Mouse (Mus musculus) embryonic facial prominence, embryonic 12.5 days (tissue): ENCODE measurements around the gene Bbs9. TPM values are rescaled to one million over a fixed set of nuclear protein-coding genes. Genes with fewer than 3 reads are reported as not detected.

ENCODE experiments used
- ATAC-seq: fragments of 200-750 bp; cut with Nextera tagmentation; 2 replicates; pipeline ENCODE4 v1.8.0; 2017; ENCODE audit not compliant: insufficient number of reproducible peaks, insufficient read depth, low FRiP score, low TSS enrichment
- H3K27ac ChIP-seq: fragments of 300-500 bp; sonication (generic); 2 replicates; pipeline ENCODE4 v1.5.1; 2016; ENCODE audit warnings: mild to moderate bottlenecking
- H3K27me3 ChIP-seq: fragments of 300-500 bp; sonication (generic); 2 replicates; pipeline ENCODE4 v1.6.1; 2016; ENCODE audit warnings: mild to moderate bottlenecking, moderate library complexity
- H3K36me3 ChIP-seq: fragments of 300-500 bp; sonication (generic); 2 replicates; pipeline ENCODE4 v1.6.1; 2016; ENCODE audit warnings: mild to moderate bottlenecking
- H3K4me1 ChIP-seq: fragments of 300-500 bp; sonication (generic); 2 replicates; pipeline ENCODE4 v1.6.1; 2016
- H3K4me2 ChIP-seq: fragments of 300-500 bp; sonication (generic); replicated peaks from 2 replicates; pipeline ENCODE4 v1.6.1; 2016; ENCODE audit warnings: mild to moderate bottlenecking, moderate library complexity
- H3K4me3 ChIP-seq: fragments of 300-500 bp; sonication (generic); 2 replicates; pipeline ENCODE4 v1.5.1; 2016; ENCODE audit warnings: mild to moderate bottlenecking
- H3K9ac ChIP-seq: fragments of 300-500 bp; sonication (generic); 2 replicates; pipeline ENCODE4 v1.6.1; 2016; ENCODE audit warnings: mild to moderate bottlenecking, moderate library complexity
- H3K9me3 ChIP-seq: fragments of 300-500 bp; sonication (generic); 2 replicates; pipeline ENCODE4 v1.6.1; 2016; ENCODE audit warnings: mild to moderate bottlenecking, moderate library complexity
- WGBS: fragments of 180-500 bp; shearing (Covaris S2); methylation state at CpG from one replicate; pipeline ENCODE4 v1.1.7; 2016; 5-methylcytosine and 5-hydroxymethylcytosine counted together
- polyA plus RNA-seq: library from polyadenylated mRNA; unstranded; fragments of >200 nt; fragmentation: Nextera tagmentation; extraction: Ambion mirVana; gene quantifications from 2 replicates; pipeline ENCODE4 v1.2.1, GENCODE M21; 2016

The Bbs9 gene
- polyA plus RNA-seq, 1 experiment from 2014 or later, result 17.3 TPM

DNA sequence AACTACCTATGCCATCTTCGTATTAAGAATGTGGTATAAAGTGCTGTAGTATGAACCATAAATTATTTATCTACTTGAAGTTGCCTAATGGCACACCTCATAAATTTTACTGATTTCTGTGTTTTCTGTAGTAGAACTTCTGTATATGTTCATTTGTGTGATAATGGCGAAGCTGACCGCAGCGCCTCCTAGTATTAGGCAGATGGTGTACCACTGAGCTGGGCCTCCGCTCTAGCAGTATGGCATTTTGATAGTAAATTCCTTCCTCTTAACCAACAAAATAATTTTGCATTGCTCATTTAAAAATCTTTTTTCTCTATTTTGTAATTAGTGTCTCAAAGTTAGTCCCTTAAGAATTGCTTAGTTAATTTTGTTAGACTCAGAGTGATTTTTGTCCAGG, 117.5 kb downstream of the Bbs9 start:
- no peak for ATAC-seq
- Histone ChIP-seq H3K9me3 (no peaks in the 10 kb centered on the region), H3K27me3 (no peaks in the 10 kb centered on the region), H3K9ac (no peak overlapping the region), H3K4me3 (no peak overlapping the region), H3K27ac (no peak overlapping the region), H3K4me2 (no peak overlapping the region), H3K4me1 (no peaks in the 10 kb centered on the region), H3K36me3 (no peaks in the 10 kb centered on the region)
- WGBS, result 97% methylated on average over 5 of the region's 5 CpGs

DNA sequence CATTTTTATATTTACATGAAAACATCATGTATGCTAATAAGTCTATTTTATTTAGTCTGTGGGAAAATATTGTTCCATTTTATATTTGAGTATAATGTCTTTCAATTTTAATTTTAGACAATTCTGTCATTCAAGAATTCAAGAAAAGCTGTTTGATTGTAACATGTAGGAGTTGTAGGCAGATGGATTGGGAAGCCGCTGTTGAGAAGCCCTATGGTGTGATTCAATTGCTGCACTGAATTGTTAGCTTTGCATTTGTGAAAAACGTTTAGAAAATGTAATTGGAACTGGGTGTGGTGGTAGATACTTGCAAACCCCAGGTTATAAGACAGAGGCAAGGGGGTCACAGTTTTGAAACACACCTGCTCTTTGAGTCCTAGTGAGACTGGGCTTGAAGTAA, 121.1 kb downstream of the Bbs9 start:
- whole genome bisulfite sequencing, result 60% methylated on average over 2 of the region's 2 CpGs

DNA sequence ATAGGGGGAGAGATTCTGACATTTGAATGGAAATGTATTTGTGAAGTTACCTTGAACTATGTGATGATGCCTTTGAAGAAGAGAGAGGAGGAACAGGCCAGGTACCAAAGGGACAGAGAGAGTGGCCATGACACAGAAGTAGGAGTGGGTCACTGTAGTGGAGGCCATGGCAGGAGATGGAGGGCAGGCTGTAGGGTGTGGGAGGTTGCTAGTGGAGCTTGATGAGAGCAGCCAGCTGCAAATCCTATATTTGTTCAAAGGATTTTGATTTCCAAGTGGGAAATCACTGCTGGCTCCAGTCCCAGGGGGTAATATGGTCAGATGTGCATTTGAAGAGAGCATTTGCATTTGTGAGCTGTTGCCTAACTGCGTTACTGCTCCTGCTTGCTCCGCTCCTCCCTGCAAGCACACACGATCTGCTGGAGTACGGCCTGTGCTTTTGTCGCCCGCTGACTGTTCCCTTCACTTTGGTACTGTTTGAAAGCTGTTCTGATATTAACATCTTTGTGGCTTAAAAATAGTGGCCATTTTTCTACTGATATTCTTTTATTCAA, 137.8 kb downstream of the Bbs9 start:
- Histone ChIP-seq H3K36me3 (no peaks in the 10 kb centered on the region), H3K27ac (no peak overlapping the region), H3K4me2 (no peak overlapping the region), H3K27me3 (no peaks in the 10 kb centered on the region), H3K4me1 (no peaks in the 10 kb centered on the region), H3K9ac (no peak overlapping the region), H3K9me3 (0 out of 2 replicates have a peak, but pooled peaks cover 3% of the 10 kb centered on the region), H3K4me3 (no peak overlapping the region)
- 78% methylated on average over 6 of the region's 6 CpGs for WGBS
- ATAC-seq, result no peak

More for the DNA sequence above, 121.1 kb downstream of the Bbs9 start:
- ATAC-seq, result no peak
- Histone ChIP-seq H3K27ac (no peak overlapping the region), H3K4me1 (no peaks in the 10 kb centered on the region), H3K9ac (no peak overlapping the region), H3K4me2 (no peak overlapping the region), H3K27me3 (no peaks in the 10 kb centered on the region), H3K4me3 (no peak overlapping the region), H3K36me3 (no peaks in the 10 kb centered on the region), H3K9me3 (no peaks in the 10 kb centered on the region)

DNA sequence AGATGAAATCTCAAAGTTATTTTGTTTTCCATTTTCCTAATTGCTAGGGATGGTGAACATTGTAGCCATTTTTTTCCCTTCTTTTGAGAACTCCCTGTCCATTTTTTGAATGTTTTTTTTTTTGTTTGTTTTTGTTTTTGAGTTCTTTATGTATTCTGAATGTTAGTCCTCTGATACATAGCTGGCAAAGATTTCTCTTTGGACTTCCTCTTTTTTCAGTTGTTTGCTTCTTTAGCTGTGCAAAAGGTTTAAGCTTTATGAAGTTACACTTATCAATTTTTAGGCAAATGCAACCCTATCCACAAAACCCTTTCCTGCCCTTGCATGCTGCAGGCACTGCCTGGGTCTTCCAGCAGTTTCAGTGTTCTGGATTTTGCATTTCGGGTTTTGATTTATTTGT, 143.7 kb downstream of the Bbs9 start:
- H3K4me2 ChIP-seq, result no peak overlapping the region
- no peak overlapping the region for H3K9ac ChIP-seq
- ATAC-seq, result no peak
- H3K27ac ChIP-seq, result no peak overlapping the region
- WGBS, result 81% methylated on average over 1 of the region's 1 CpGs
- H3K36me3 ChIP-seq, result no peaks in the 10 kb centered on the region
- H3K9me3 ChIP-seq, result 0 out of 2 replicates have a peak, but pooled peaks cover 3% of the 10 kb centered on the region
- no peak overlapping the region for H3K4me3 ChIP-seq
- H3K27me3 ChIP-seq, result no peaks in the 10 kb centered on the region
- H3K4me1 ChIP-seq, result peaks cover 5% of the 10 kb centered on the region; the same call in 1 of the 2 replicates

DNA sequence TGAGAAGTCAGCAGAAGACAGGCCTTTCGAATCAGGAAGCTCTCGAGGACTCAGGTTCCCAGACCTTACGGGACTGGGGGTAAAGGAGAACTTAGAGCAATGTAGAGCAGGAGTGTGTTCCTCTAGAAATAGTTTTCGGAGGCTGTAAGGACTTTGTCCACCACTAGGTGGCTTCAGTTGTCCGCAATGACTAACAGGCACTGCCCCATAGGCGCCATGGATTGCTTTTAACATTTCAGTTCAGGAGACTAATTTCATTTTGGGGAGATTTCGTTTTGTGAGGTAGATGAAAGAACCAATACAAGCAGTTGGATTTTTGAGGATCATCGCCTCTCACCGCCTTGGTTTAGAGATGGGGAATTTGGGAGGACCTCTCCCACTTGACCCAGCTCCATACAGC, 149.5 kb downstream of the Bbs9 start:
- Histone ChIP-seq H3K4me3 (no peak overlapping the region), H3K4me2 (no peak overlapping the region), H3K36me3 (no peaks in the 10 kb centered on the region), H3K27ac (no peak overlapping the region), H3K4me1 (peaks cover 5% of the 10 kb centered on the region; the same call in 1 of the 2 replicates), H3K9me3 (no peaks in the 10 kb centered on the region), H3K9ac (no peak overlapping the region), H3K27me3 (no peaks in the 10 kb centered on the region)
- WGBS, result 46% methylated on average over 9 of the region's 9 CpGs
- ATAC-seq, result no peak

DNA sequence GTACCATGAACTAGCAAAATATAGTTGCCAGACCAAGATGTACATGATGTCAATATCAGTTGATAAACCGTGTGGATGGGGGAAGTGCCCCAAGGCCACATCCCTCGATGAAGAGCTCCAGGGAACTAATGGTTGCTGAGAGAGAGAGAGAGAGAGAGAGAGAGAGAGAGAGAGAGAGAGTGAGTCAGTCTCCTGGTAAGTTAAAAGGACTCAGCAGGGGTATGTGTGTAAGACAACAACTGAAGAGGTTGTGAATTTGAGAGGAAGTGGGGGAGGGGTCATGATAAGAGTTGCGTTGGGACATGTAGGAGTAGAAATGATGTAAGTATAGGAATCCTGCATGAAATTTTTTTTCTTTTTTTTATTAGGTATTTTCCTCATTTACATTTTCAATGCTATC, 150.5 kb downstream of the Bbs9 start:
- Histone ChIP-seq H3K9me3 (no peaks in the 10 kb centered on the region), H3K27ac (no peak overlapping the region), H3K4me3 (no peak overlapping the region), H3K9ac (no peak overlapping the region), H3K27me3 (no peaks in the 10 kb centered on the region), H3K4me2 (no peak overlapping the region), H3K36me3 (no peaks in the 10 kb centered on the region), H3K4me1 (peaks cover 5% of the 10 kb centered on the region; the same call in 1 of the 2 replicates)
- no peak for ATAC-seq
- 85% methylated on average over 3 of the region's 3 CpGs for WGBS

DNA sequence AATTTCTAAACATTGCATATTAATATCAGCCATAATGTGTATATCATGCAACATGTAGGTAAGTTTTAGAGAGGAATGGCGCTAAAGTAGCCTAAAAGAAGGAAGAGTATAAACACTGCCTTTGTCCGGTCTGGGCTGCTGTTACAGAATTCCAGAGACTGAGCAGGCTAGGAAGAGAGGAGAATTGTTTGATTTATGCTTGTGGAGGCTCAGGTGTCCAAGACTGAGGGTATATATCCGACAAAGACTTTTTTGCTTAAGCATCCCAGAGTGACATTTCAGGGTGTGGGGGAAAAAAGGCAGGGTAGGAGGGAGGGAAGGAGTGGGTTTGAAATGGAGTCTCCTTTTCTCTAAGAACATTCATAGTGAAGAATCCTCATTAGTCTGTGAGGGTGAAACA, 152.4 kb downstream of the Bbs9 start:
- WGBS, result 71% methylated on average over 3 of the region's 3 CpGs
- no peak overlapping the region for H3K27ac ChIP-seq
- ATAC-seq, result no peak
- no peaks in the 10 kb centered on the region for H3K36me3 ChIP-seq
- H3K27me3 ChIP-seq, result no peaks in the 10 kb centered on the region
- H3K9ac ChIP-seq, result no peak overlapping the region
- H3K4me2 ChIP-seq, result no peak overlapping the region
- H3K4me1 ChIP-seq, result no peaks in the 10 kb centered on the region; the same call in 1 of the 2 replicates
- H3K9me3 ChIP-seq, result no peaks in the 10 kb centered on the region
- H3K4me3 ChIP-seq, result no peak overlapping the region

DNA sequence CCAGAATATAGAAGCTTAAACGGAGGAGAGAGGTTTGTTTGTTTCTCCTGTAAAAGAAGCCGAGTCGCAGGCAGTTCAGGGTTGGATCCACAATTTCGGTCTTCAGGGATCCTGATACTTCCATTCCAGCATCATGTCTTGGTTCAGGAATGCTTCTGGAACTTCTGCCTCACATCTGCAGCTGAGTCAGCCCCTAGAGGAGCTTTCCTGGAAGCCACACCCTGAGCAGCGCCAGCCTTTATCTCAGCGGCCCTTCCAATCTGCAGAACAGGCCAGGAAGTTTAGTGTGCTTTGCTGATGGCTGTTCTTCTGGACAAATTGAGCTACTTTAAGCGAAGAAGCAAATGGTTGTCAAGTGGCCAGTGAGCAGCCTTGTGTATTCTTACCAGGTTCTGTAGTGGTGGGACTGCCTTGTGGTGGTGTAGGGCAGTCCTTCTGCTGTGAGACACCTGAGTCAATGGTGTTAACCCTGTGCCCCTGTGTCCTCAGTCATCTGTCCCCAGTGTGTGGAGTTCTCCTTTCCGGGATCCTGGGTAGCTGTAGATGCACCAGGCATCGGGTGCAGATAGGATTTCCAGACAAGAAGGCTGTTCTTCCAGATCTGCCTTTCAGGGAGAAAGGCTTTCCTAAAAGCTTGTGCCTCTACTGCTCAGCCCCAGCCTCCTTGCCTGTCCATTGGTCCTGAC, 157.4 kb downstream of the Bbs9 start:
- 86% methylated on average over 9 of the region's 9 CpGs for WGBS
- no peaks in the 10 kb centered on the region for H3K36me3 ChIP-seq
- ATAC-seq, result no peak
- H3K4me3 ChIP-seq, result no peak overlapping the region
- H3K27ac ChIP-seq, result no peak overlapping the region
- no peaks in the 10 kb centered on the region; the same call in 1 of the 2 replicates for H3K4me1 ChIP-seq
- H3K27me3 ChIP-seq, result no peaks in the 10 kb centered on the region
- no peak overlapping the region for H3K4me2 ChIP-seq
- H3K9ac ChIP-seq, result no peak overlapping the region
- H3K9me3 ChIP-seq, result no peaks in the 10 kb centered on the region

DNA sequence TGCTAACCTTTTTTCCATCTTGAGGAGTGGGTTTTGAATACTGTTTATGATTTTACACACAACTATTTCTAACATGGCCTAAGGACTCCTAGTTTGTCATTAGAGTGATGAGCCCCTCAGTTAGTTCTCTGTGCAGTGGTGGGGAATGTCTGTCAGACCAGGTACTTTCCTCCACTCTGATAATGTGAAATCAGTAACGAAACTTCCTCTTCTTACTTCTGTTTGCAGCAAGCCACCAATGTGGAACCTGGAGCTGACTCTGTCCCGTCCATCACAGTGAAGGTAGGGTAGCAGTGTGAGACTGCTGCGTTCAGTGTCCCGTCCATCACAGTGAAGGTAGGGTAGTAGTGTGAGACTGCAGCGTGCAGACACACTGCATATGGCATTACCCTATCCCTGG, 163.0 kb downstream of the Bbs9 start:
- H3K36me3 ChIP-seq, result no peaks in the 10 kb centered on the region
- no peak overlapping the region for H3K4me3 ChIP-seq
- H3K9me3 ChIP-seq, result no peaks in the 10 kb centered on the region
- no peak overlapping the region for H3K4me2 ChIP-seq
- H3K9ac ChIP-seq, result no peak overlapping the region
- ATAC-seq, result no peak
- no peak overlapping the region for H3K27ac ChIP-seq
- H3K4me1 ChIP-seq, result peaks cover 3% of the 10 kb centered on the region; the same call in 1 of the 2 replicates
- 92% methylated on average over 5 of the region's 5 CpGs for WGBS
- H3K27me3 ChIP-seq, result no peaks in the 10 kb centered on the region

DNA sequence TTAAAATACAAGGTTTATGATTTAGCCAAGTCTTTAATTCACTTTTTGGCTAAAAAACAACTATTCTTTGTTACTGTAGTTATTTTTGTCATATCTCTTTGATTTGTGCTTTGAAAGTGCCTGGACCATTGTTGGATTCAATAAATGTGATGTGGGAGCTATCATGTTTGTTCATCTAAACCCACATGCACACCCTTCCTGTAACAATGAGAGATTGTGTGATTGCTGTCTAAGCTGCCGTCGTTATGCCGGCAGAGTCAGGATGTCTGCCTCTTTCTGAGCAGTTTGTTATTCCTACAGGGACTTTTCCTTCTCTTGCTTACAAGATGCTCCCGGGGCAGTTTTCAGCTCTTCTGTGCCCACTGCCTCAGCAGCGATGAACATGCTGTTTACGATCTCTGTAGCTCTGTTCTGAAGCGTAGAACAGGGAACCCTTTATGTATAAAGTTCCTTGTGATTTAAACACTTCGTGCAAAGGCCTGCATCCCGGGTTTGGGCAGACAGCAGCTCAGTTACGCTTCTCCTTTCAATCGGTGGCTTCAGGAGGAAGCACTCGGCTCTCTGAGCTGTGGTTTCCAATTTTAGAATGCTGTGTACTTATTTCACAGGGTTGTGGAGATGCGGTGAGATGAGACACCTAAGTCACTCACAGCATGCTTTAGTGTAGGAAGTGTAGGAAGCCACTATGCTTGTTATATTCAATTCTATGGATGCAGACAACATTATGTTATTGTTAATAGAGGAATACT, 165.3 kb downstream of the Bbs9 start:
- Histone ChIP-seq H3K27ac (no peak overlapping the region), H3K27me3 (no peaks in the 10 kb centered on the region), H3K9me3 (no peaks in the 10 kb centered on the region), H3K4me2 (0 out of 2 replicates have a peak overlapping the region, but pooled peaks have one; percentile 1), H3K9ac (no peak overlapping the region), H3K36me3 (no peaks in the 10 kb centered on the region), H3K4me1 (peaks cover 3% of the 10 kb centered on the region; the same call in 1 of the 2 replicates), H3K4me3 (no peak overlapping the region)
- ATAC-seq, result no peak
- 31% methylated on average over 13 of the region's 13 CpGs for WGBS

DNA sequence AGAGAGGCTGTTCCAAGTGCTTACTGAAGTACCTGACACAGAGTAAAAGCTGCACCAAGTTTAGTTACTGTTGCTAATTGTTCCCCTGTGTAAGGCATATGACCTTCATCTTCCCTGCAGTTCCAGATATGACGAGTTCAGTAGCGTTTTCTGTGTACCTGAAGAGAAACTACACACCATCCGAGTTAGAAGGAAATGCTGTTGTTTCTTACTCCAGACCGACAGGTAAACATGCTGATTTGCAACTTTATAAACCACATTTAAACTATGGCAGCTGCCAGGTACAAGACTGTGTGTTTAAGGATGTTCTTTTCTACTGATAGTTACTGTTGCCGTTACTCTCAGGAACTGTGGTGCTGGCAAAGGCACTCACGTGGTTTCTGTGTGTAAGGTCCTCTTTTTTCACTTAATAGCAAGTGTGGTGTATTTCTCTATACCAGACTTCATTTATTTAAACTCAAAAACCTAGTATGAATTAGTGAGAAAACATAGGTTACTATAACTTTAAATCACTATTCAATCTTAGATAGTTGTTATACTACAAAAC, 170.4 kb downstream of the Bbs9 start:
- no peak overlapping the region for H3K4me2 ChIP-seq
- H3K4me3 ChIP-seq, result no peak overlapping the region
- WGBS, result 85% methylated on average over 6 of the region's 6 CpGs
- ATAC-seq, result no peak
- H3K9ac ChIP-seq, result no peak overlapping the region
- H3K4me1 ChIP-seq, result peaks cover 3% of the 10 kb centered on the region; the same call in 1 of the 2 replicates
- no peak overlapping the region for H3K27ac ChIP-seq
- no peaks in the 10 kb centered on the region for H3K27me3 ChIP-seq
- H3K36me3 ChIP-seq, result no peaks in the 10 kb centered on the region
- H3K9me3 ChIP-seq, result no peaks in the 10 kb centered on the region
